Mouse (Mus musculus) thymus, adult 2 months (tissue): ENCODE results near the gene Nav3. TPM values are rescaled to one million over a fixed set of nuclear protein-coding genes. Genes with fewer than 3 reads are reported as not detected.

Experiments
- DNase-seq: peaks from one replicate; pipeline ENCODE4 v3.0.0; 2021
- H3K27ac ChIP-seq: fragments of 200-500 bp; 2 replicates; pipeline ENCODE4 v1.5.1; 2012; ENCODE audit warnings: low read length, control low read depth; ENCODE audit not compliant: control insufficient read depth, insufficient read depth
- H3K27me3 ChIP-seq: fragments of 200-500 bp; 2 replicates; pipeline ENCODE4 v1.6.1; 2012; ENCODE audit warnings: mild to moderate bottlenecking, low read length, moderate library complexity, mixed read lengths; ENCODE audit not compliant: control insufficient read depth, insufficient read depth
- H3K36me3 ChIP-seq: fragments of 200-500 bp; 2 replicates; pipeline ENCODE4 v1.6.1; 2012; ENCODE audit warnings: mild to moderate bottlenecking, low read length, moderate library complexity; ENCODE audit not compliant: control insufficient read depth, insufficient read depth
- H3K4me1 ChIP-seq: fragments of 200-500 bp; replicated peaks from 2 replicates; pipeline ENCODE4 v1.6.1; 2012; ENCODE audit warnings: low read length; ENCODE audit not compliant: control insufficient read depth, insufficient read depth
- H3K4me3 ChIP-seq: fragments of 200-500 bp; 2 replicates; pipeline ENCODE4 v1.5.1; 2012; ENCODE audit warnings: mild to moderate bottlenecking, low read length, control low read depth, moderate library complexity; ENCODE audit not compliant: control insufficient read depth, insufficient read depth
- CTCF ChIP-seq: fragments of 200-500 bp; IDR thresholded peaks from 2 replicates; pipeline ENCODE4 v1.5.1; 2012; ENCODE audit warnings: mild to moderate bottlenecking, control low read depth, low read length, moderate library complexity, borderline replicate concordance; ENCODE audit not compliant: control insufficient read depth, poor library complexity, insufficient read depth; ENCODE audit errors: extremely low read depth
- POLR2A ChIP-seq: fragments of 200-500 bp; IDR thresholded peaks from 2 replicates; pipeline ENCODE4 v1.6.1; 2012; ENCODE audit warnings: mild to moderate bottlenecking, low read length, control low read depth, moderate library complexity; ENCODE audit not compliant: control insufficient read depth, poor library complexity, insufficient read depth; ENCODE audit errors: extremely low read depth
- WGBS: fragments of 180-500 bp; shearing (Covaris S2); methylation state at CpG from one replicate; pipeline ENCODE4 v1.1.7; 2018; 5-methylcytosine and 5-hydroxymethylcytosine counted together
- polyA plus RNA-seq: library from polyadenylated mRNA; depleted of rRNA; stranded (reverse); fragments of >200 nt; gene quantifications from 2 replicates; pipeline ENCODE4 v1.2.3, GENCODE M21; 2012

The Nav3 gene
- polyA plus RNA-seq, 1 experiment, result 0.46 TPM

DNA sequence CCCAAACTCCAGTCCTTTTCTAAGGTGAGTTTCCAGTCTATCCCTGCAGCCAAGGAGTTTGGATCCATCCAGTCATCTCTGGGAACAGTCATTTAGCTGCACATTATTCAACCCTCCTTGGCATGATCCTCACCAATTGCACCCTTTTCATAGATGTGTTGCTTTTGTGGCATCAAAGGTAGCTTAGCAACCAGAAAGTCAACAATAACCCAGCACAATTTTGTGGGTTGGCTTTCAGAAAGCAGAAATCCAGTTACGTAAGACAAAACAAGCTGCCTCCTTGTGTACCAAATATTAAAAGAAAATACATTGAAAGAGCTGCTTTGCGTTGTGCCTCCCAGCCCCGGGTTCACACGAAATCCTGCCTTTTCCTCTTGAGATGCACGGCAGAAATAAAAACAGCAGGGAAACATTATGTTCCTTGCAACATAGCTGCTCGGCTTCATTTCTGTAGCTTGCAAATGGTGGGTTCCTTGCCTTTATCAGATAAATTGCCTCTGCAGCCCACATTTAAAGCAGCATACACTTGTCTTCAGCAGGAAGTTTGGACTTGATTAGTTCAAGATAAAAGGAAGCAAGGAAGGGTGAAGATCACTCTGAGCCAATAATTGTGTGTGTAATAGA lies 222.6 kb downstream of the Nav3 start:
- H3K27me3 ChIP-seq, result no peaks in the 10 kb centered on the region
- no peaks in the 10 kb centered on the region for H3K4me1 ChIP-seq
- H3K36me3 ChIP-seq, result no peaks in the 10 kb centered on the region
- TF ChIP-seq CTCF (no peak), POLR2A (no peak)
- WGBS, result 74% methylated on average over 6 of the region's 6 CpGs
- DNase-seq, result no peak
- H3K4me3 ChIP-seq, result no peak overlapping the region
- no peak overlapping the region for H3K27ac ChIP-seq

DNA sequence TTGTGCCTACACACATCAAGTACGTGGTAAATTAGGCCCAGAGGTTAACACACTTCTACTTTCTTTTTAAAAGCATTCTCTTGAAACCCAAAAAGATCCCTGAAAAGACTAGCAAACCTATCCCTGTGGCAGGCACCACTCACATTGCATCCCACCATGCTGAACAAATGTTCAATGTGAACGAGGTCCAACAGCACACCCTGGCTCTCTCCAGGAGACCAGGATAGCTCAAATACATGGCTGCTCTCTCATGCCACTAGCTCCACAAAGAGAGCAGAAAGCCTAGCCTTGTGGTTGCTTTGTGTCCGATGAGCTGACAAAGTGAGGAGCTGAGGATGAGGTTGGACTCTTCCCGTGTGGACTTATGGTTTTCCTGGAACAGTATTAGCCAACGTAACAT lies 249.6 kb downstream of the Nav3 start:
- Histone ChIP-seq H3K4me3 (no peak overlapping the region), H3K27ac (no peak overlapping the region), H3K36me3 (no peaks in the 10 kb centered on the region), H3K27me3 (no peaks in the 10 kb centered on the region), H3K4me1 (no peaks in the 10 kb centered on the region)
- DNase-seq, result no peak
- no peak for TF ChIP-seq POLR2A
- no peak for TF ChIP-seq CTCF
- 92% methylated on average over 5 of the region's 5 CpGs for WGBS

DNA sequence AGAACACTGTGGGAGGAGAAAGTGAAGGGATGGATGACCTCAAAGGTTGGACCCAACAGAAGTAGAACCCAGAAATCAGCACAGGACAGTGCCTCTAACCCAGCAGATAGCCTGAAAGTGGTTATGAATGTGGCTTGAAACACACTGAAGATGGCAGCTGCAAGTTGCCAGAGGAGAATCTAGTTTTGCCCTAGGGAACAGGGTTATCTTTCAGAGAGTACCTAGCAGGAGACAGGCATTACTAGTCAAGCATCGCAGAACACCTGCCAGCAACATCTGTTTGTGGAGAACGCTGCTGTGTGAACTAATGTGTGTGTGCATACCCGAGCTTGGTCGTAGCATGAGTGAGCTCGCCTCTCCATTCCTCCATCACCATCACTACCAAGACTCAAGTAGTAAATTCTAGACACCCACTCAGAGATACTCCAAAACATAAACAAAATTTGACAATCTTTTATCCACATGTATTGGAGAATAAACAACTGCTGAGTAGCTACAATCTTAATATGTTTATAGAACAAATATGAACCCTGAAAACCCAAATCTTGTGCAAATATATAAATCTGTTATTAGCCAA lies 251.8 kb downstream of the Nav3 start:
- H3K4me1 ChIP-seq, result no peaks in the 10 kb centered on the region
- no peak for DNase-seq
- H3K36me3 ChIP-seq, result no peaks in the 10 kb centered on the region
- no peak overlapping the region for H3K27ac ChIP-seq
- no peaks in the 10 kb centered on the region for H3K27me3 ChIP-seq
- WGBS, result 91% methylated on average over 5 of the region's 5 CpGs
- TF ChIP-seq CTCF (no peak), POLR2A (no peak)
- no peak overlapping the region for H3K4me3 ChIP-seq

DNA sequence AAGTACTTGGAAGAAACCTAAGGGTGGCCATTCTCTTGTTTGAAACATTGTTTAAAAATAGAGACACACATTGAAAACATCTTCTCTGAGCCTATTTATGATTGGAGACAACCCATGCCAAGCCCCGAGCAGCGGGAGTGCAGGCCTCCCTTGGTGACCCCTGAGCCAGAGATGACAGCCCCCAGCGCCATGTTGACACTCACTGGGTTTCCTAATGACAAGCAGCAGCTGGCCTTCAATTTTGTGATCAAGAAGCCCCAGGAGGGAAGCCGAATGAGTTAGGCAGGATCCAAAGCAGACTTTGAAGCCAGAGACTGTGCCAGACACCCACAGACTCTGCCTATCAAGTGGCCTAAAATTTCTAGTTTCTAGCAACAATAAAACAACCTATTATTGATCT lies 263.1 kb downstream of the Nav3 start:
- no peaks in the 10 kb centered on the region for H3K27me3 ChIP-seq
- no peak for TF ChIP-seq CTCF
- H3K27ac ChIP-seq, result no peak overlapping the region
- WGBS, result 81% methylated on average over 4 of the region's 4 CpGs
- no peaks in the 10 kb centered on the region for H3K4me1 ChIP-seq
- no peak overlapping the region for H3K4me3 ChIP-seq
- H3K36me3 ChIP-seq, result no peaks in the 10 kb centered on the region
- DNase-seq, result no peak

DNA sequence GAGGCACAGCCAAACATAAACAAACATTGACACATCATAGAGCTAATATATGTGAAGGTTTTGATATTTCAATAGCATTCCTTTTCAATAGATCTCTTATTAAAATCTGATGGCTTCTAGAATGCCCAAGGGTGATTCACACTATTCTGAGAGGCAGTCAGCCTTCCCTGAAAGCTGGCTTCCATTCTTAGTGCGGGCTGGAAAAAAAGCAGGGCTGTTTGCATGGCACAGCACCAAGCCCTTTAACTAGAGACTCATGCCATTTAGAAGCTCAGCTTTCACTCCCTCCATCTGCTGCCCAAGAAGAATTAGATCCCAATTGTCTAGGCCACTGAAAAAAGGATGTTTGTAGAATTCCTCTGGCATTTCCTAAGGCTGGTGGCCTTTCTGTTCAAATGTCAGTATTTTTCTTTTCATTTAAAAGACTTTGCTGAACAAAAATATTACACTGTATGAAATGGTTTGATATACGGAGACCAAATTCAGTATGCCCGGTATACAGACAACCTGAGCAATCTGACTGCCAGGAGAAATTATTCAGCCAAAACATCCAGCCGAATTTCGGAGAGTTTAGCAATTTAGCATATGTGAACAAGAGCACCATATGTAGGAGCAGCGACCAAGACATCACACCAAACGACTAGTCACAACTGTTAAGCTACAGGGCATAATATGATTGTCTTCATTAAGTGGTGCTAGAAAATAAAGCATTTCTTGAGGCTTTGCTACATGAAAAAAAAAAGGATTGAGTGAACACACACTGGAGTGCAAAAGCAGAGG lies 263.8 kb downstream of the Nav3 start:
- no peak for DNase-seq
- WGBS, result 91% methylated on average over 7 of the region's 7 CpGs

DNA sequence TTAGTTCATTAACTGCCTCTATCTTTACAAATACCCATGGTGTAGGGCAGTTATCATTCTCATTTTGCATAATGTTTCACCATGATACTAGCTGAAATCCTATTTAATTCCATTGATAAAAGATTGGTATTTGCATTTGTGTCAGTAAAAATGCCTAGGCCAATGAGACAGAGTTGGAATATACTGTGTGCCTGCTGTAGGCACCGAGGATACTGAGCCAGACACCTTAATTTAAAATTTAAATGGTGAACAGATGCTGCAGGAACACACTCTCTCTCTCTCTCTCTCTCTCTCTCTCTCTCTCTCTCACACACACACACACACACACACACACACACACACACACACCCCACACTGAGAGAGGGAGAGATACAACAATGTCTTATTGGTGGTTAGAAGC lies 269.8 kb downstream of the Nav3 start:
- WGBS, result 71% methylated on average over 1 of the region's 1 CpGs
- Histone ChIP-seq H3K27ac (no peak overlapping the region), H3K27me3 (no peaks in the 10 kb centered on the region), H3K36me3 (no peaks in the 10 kb centered on the region), H3K4me1 (no peaks in the 10 kb centered on the region), H3K4me3 (no peak overlapping the region)
- no peak for DNase-seq
- TF ChIP-seq POLR2A (no peak), CTCF (no peak)

More for the DNA sequence above, 263.8 kb downstream of the Nav3 start:
- no peaks in the 10 kb centered on the region for H3K27me3 ChIP-seq
- TF ChIP-seq CTCF (no peak), POLR2A (no peak)
- H3K4me3 ChIP-seq, result no peak overlapping the region
- no peaks in the 10 kb centered on the region for H3K36me3 ChIP-seq
- H3K27ac ChIP-seq, result no peak overlapping the region
- no peaks in the 10 kb centered on the region for H3K4me1 ChIP-seq

DNA sequence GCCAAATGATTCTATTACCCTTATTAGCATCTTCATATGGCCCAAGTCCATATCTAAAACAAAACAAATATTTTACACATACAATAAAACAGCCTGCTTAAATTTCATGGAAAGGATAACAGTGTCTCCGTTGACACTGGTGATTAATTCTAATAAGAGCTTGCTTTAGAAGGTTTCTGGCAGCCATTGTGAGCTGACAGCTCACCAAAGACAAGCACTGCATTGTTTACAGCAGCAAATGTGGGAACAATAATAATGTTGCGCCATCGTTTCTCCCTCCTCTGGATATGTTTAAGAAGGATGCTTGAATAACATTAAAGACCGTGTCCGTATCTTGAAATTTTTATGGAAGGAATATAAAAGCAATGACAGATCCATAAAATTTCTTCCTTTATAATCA lies 280.1 kb downstream of the Nav3 start:
- no peaks in the 10 kb centered on the region for H3K4me1 ChIP-seq
- no peak for DNase-seq
- no peak for TF ChIP-seq CTCF
- no peak for TF ChIP-seq POLR2A
- no peak overlapping the region for H3K4me3 ChIP-seq
- no peaks in the 10 kb centered on the region for H3K27me3 ChIP-seq
- H3K27ac ChIP-seq, result no peak overlapping the region
- WGBS, result 93% methylated on average over 5 of the region's 5 CpGs
- H3K36me3 ChIP-seq, result no peaks in the 10 kb centered on the region
